Mouse (Mus musculus) neural tube, embryonic 11.5 days (tissue): ENCODE measurements around the gene Parp8. TPM values are rescaled to one million over a fixed set of nuclear protein-coding genes. Genes with fewer than 3 reads are reported as not detected.

Experiments used
- ATAC-seq: fragments of 200-750 bp; cut with Nextera tagmentation; 2 replicates; pipeline ENCODE4 v1.8.0; 2017; ENCODE audit warnings: moderate number of reproducible peaks, mild to moderate bottlenecking, moderate TSS enrichment, moderate library complexity; ENCODE audit not compliant: insufficient read depth, low FRiP score, low TSS enrichment
- DNase-seq: peaks from one replicate; pipeline ENCODE4 v3.0.0-alpha.2; 2015; ENCODE audit warnings: low spot score
- H3K27ac ChIP-seq: fragments of 300-500 bp; sonication (generic); 2 replicates; pipeline ENCODE4 v1.5.1; 2014; ENCODE audit warnings: low read depth, mild to moderate bottlenecking, low read length
- H3K27me3 ChIP-seq: fragments of 300-500 bp; sonication (generic); 2 replicates; pipeline ENCODE4 v1.6.1; 2014; ENCODE audit warnings: mild to moderate bottlenecking, low read length, mixed read lengths; ENCODE audit not compliant: control insufficient read depth, insufficient read depth
- H3K36me3 ChIP-seq: fragments of 300-500 bp; sonication (generic); 2 replicates; pipeline ENCODE4 v1.6.1; 2014; ENCODE audit warnings: mild to moderate bottlenecking, low read length, moderate library complexity, mixed read lengths; ENCODE audit not compliant: control insufficient read depth, insufficient read depth
- H3K4me1 ChIP-seq: fragments of 300-500 bp; sonication (generic); 2 replicates; pipeline ENCODE4 v1.6.1; 2014; ENCODE audit warnings: low read length, mixed read lengths; ENCODE audit not compliant: control insufficient read depth, insufficient read depth
- H3K4me2 ChIP-seq: fragments of 300-500 bp; sonication (generic); 2 replicates; pipeline ENCODE4 v1.6.1; 2014; ENCODE audit warnings: low read depth, mild to moderate bottlenecking, moderate library complexity
- H3K4me3 ChIP-seq: fragments of 300-500 bp; sonication (generic); 2 replicates; pipeline ENCODE4 v1.5.1; 2014; ENCODE audit warnings: low read depth, low read length
- H3K9ac ChIP-seq: fragments of 300-500 bp; sonication (generic); 2 replicates; pipeline ENCODE4 v1.6.1; 2014; ENCODE audit warnings: mild to moderate bottlenecking, low read length
- H3K9me3 ChIP-seq: fragments of 300-500 bp; sonication (generic); 2 replicates; pipeline ENCODE4 v1.6.1; 2016; ENCODE audit warnings: low read length; ENCODE audit not compliant: control insufficient read depth
- WGBS: fragments of 180-500 bp; shearing (Covaris S2); extraction: QIAGEN DNeasy Blood & Tissue Kit; methylation state at CpG from one replicate; pipeline ENCODE4 v1.1.7; 2014; 5-methylcytosine and 5-hydroxymethylcytosine counted together
- polyA plus RNA-seq: library from polyadenylated mRNA; unstranded; fragments of >200 nt; fragmentation: Nextera tagmentation; extraction: Ambion mirVana; gene quantifications from 2 replicates; pipeline ENCODE4 v1.2.1, GENCODE M21; 2014

Parp8 gene
- polyA plus RNA-seq, 1 experiment from 2014 or later, result 13.7 TPM

DNA sequence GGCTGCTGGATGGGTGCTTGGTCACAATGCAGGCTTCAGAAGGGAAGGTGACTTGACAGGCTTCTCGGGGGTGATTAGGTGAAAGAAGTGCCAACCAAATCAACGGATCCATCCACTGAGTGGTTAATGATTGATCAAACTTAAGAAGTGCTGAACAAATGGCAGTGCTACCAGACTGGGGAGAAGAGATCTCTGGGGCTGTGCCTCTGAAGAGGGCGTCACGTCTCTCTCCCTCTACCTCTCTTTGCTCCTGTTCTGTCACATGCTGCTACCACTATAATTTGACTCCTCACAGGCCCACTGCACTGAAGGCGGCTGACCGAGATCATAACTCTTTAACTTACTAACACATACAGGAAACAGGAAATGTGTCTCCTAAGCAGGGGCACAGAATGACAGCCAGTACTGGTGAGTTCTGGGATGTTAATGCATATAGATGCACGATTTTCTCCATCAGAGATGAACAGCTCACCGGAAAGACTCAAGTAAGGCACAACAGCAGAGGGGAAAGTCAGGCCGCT is 140.9 kb downstream of the Parp8 start:
- no peaks in the 10 kb centered on the region for H3K4me1 ChIP-seq
- no peaks in the 10 kb centered on the region for H3K36me3 ChIP-seq
- no peaks in the 10 kb centered on the region for H3K27me3 ChIP-seq
- H3K9ac ChIP-seq, result no peak overlapping the region
- ATAC-seq (no peak), DNase-seq (no peak)
- no peaks in the 10 kb centered on the region for H3K9me3 ChIP-seq
- WGBS, result 68% methylated on average over 9 of the region's 9 CpGs
- no peak overlapping the region for H3K4me2 ChIP-seq
- H3K4me3 ChIP-seq, result no peak overlapping the region
- H3K27ac ChIP-seq, result no peak overlapping the region

DNA sequence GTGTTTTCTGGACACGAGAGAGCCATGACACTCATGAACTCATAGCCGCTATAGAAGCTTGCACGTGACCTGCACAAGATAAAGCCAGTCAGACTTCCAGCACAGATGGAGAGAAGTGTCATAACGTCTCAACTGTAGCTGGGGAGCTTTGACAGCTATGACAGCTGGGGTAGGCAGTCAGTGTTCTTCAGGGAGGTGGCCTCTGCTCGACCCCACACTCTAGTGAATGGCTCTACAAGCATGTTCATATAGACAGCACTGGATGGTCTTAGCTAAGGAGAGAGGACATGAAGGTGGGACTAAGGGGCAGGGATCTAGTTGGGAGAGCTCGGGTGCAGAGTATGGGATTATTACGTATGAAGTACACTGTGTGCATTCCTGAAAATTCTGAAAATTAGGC is 143.1 kb downstream of the Parp8 start:
- WGBS, result 90% methylated on average over 7 of the region's 7 CpGs
- Histone ChIP-seq H3K36me3 (no peaks in the 10 kb centered on the region), H3K4me2 (no peak overlapping the region), H3K27me3 (no peaks in the 10 kb centered on the region), H3K4me3 (no peak overlapping the region), H3K27ac (no peak overlapping the region), H3K4me1 (no peaks in the 10 kb centered on the region), H3K9ac (no peak overlapping the region), H3K9me3 (no peaks in the 10 kb centered on the region)
- 0 out of 2 replicates have a peak, but pooled peaks have one; percentile 15 for ATAC-seq
- no peak for DNase-seq

DNA sequence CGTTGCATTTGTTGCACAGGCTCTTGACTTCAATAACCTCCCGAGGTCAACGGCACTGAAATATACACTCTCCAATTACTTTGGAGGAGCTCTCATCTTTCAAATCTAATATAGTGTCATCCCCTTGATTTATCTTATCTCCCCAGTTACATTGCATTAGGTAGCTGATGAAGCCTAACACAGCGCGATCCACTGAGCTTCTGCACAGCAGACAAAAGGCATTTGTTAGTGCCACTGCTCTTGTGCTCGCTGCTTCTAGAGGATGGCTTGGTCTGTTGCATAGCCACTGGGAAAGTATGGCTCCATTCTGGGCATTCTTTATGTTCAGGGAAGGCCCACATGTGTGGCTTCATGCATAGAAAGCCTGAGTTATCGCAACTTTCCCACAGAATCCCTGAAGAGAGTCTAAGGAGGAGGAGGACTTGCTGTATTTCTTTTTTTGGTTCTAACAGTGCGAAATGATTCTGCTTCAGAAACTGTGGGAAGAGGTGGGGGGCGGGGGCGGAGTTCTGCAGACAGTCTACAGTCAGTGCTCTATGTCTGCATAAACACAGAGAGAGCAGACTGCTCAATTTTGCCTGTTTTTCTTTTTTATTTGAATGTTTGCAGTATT is 145.7 kb downstream of the Parp8 start:
- no peak overlapping the region for H3K4me3 ChIP-seq
- peak; percentile 14 for DNase-seq
- H3K27ac ChIP-seq, result no peak overlapping the region
- ATAC-seq, result peak; percentile 43; the same call in 1 of the 2 replicates
- no peaks in the 10 kb centered on the region for H3K36me3 ChIP-seq
- no peaks in the 10 kb centered on the region for H3K27me3 ChIP-seq
- no peak overlapping the region for H3K9ac ChIP-seq
- no peaks in the 10 kb centered on the region for H3K9me3 ChIP-seq
- 84% methylated on average over 10 of the region's 10 CpGs for WGBS
- H3K4me1 ChIP-seq, result no peaks in the 10 kb centered on the region
- no peak overlapping the region for H3K4me2 ChIP-seq

DNA sequence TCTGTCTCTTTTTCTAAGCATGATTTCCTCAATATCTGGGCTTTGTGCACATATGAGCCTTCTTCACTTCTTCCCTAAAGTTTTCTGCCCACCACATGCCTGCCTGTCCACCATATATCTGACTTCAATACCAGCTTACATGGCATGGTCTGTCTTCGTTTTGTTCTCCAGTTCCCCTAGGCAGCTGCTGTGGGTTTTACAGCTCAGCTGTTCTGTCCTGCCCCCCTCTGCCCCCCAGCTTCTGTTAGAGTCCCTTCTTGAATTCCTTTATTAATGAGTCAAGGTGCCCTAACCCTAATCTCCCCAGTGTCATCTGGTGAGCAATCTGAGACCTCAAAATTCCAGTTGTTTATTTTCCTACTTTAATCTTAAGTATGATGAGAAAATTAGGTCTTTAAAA is 155.1 kb downstream of the Parp8 start:
- ATAC-seq, result no peak
- Histone ChIP-seq H3K4me1 (no peaks in the 10 kb centered on the region), H3K9me3 (no peaks in the 10 kb centered on the region), H3K27me3 (no peaks in the 10 kb centered on the region), H3K4me3 (no peak overlapping the region), H3K9ac (no peak overlapping the region), H3K27ac (no peak overlapping the region), H3K36me3 (no peaks in the 10 kb centered on the region), H3K4me2 (no peak overlapping the region)
- no peak for DNase-seq
- WGBS, result 65% methylated on average over 1 of the region's 1 CpGs

DNA sequence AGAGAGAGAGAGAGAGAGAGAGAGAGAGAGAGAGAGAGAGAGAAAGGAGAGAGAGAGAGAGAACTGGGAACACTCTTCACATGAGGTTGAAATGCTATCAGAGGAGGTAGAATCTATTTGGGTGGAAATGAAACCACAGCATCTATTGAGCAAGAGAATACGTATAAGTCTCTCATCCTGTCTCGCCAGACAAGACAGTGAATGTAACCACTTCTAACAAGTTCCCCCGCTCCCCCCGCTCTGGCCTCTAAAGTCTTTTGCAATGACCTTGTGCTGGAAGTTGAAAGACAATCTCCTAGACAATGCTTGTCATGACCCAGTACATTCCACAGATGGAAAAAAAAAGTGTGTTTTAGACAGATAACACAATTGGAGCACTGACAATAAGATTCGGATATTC is 181.4 kb downstream of the Parp8 start:
- H3K4me2 ChIP-seq, result no peak overlapping the region
- no peak for ATAC-seq
- no peak overlapping the region for H3K27ac ChIP-seq
- DNase-seq, result no peak
- no peak overlapping the region for H3K9ac ChIP-seq
- H3K4me3 ChIP-seq, result no peak overlapping the region
- no peaks in the 10 kb centered on the region for H3K27me3 ChIP-seq
- no peaks in the 10 kb centered on the region for H3K9me3 ChIP-seq
- no peaks in the 10 kb centered on the region for H3K4me1 ChIP-seq
- 87% methylated on average over 5 of the region's 5 CpGs for WGBS
- H3K36me3 ChIP-seq, result no peaks in the 10 kb centered on the region

DNA sequence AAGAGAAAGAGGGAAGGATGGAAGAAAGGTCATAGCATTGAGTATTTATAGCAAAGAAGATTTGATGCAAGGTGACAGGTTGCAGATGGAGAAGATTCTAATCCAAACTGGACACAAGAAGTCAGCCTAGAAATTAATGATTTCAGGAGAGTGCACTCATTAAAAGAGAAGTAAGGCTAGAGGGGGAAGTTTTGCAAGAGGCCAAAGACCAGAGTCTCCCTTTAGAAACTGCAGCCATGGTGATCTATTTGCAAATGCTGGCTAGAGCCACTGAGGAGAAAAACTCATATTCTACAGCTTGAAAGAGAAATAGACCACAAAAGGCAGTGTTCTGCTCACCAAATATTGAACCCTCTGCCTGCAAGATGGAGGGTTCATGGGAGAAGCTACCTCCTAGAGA is 194.4 kb downstream of the Parp8 start:
- Histone ChIP-seq H3K27me3 (no peaks in the 10 kb centered on the region), H3K4me2 (no peak overlapping the region), H3K4me1 (no peaks in the 10 kb centered on the region), H3K27ac (no peak overlapping the region), H3K36me3 (no peaks in the 10 kb centered on the region), H3K4me3 (no peak overlapping the region), H3K9ac (no peak overlapping the region), H3K9me3 (no peaks in the 10 kb centered on the region)
- no peak for DNase-seq
- no peak for ATAC-seq

DNA sequence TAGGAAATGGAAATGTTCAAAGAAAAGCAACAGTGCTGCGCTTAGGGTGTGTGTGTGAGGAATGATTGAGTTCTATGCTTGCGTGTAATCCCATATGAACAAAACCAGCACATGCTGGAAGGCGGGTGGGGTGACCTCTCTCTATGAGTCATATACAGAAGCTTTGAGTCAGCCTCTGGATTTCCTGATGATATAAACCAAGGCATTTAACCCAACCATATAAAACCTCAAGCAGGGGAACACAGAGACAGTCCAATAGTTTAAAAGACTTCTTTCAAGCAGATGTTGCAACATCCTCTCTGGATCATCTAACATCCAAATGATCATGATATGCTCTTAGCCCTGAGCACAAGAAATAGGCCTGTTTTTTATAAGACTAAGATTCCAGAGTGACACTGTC is 196.3 kb downstream of the Parp8 start:
- 97% methylated on average over 3 of the region's 3 CpGs for WGBS
- Histone ChIP-seq H3K27ac (no peak overlapping the region), H3K9ac (no peak overlapping the region), H3K27me3 (no peaks in the 10 kb centered on the region), H3K4me3 (no peak overlapping the region), H3K4me1 (no peaks in the 10 kb centered on the region), H3K36me3 (no peaks in the 10 kb centered on the region), H3K9me3 (no peaks in the 10 kb centered on the region), H3K4me2 (no peak overlapping the region)
- DNase-seq (no peak), ATAC-seq (no peak)

DNA sequence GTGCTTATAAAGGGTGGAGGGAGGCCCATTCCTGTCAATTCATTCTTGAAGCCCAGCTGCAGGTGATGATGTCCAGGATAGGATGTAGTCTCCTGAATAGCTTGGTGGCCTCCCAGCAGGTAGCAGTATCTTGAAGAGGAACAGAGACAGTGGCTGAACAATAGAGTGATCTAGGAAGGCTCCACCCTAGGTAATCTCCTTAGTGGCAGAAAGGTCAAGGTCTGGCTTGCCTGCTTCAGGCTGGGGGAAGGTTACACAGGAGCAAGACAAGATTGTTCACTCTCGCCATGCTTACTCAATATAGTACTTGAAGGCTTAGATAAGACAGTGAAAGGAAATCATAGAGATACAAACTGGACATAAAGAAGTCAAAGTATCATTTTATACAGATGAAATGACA is 213.9 kb downstream of the Parp8 start:
- no peaks in the 10 kb centered on the region for H3K36me3 ChIP-seq
- no peak for ATAC-seq
- H3K9me3 ChIP-seq, result no peaks in the 10 kb centered on the region
- no peak overlapping the region for H3K9ac ChIP-seq
- no peak overlapping the region for H3K4me2 ChIP-seq
- H3K27ac ChIP-seq, result no peak overlapping the region
- H3K27me3 ChIP-seq, result no peaks in the 10 kb centered on the region
- H3K4me1 ChIP-seq, result no peaks in the 10 kb centered on the region
- WGBS, result 81% methylated on average over 1 of the region's 1 CpGs
- DNase-seq, result no peak
- no peak overlapping the region for H3K4me3 ChIP-seq
